8 mouse cellular contexts compared by ENCODE assay signal in the genomic region with DNA sequence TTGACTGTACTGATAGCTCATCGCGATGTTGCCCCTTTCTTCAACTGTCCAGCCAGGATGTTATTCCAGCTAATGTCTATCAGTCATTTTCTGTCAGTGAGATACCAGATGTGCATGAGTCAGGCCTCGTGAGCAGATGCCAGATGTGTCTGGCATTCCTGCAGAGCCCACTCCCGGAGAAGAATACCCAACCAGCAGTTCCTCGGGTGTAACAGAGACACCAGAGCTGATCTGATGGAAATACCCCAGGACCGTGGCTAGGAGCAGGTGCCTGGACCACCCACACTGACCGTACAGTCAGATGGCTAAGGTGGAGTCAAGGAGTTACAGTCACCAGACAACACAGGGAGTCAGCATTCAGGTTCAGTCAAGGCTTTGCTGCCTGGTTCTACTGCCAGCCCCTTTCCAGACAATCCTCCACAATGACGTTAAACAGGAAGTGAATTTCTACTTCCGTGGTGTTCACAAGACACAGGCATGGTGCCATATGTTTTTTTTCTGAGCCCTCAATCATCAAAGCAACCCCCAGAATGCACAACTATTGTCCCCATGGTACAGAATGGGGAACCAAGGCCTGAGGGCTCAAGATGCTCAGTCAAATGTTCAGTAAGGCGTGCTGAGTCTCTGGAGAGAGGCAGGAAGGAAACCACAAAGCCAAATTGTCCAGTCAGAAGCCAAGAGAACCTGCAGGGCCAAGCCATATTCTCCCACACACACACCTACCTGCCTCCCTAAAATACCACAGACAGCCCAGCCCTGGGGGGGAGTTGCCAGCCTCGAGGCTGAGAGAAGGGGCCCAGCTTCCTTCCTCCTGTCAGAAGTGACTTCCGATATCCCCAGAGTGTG.
A peak's percentile ranks its signal among the peaks of the same experiment; 100 is the strongest.
DNase-seq lines count a peak whose midpoint lies in the region; ATAC-seq and TF ChIP-seq lines count a peak whose summit lies in the region.

No protein-coding gene starts in this region.

- 0 out of 2 replicates have a peak, but pooled peaks have one; percentile 2 for ATAC-seq in kidney, embryonic 16.5 days (ENCODE audit: low FRiP score, low TSS enrichment)
- ATAC-seq in activated CD4-positive, CD25-positive, alpha-beta regulatory T cell, adult 4 months, result peak; percentile 29
- ATAC-seq in liver, embryonic 12.5 days, result peak; percentile 22; the same call in 1 of the 2 replicates
- no peak for ATAC-seq in stomach, embryonic 16.5 days (ENCODE audit: insufficient read depth, low FRiP score)

- peaks cover 6% of the 10 kb centered on the region; the same call in 1 of the 2 replicates for H3K9me3 ChIP-seq in kidney, embryonic 16.5 days (ENCODE audit: low read length)
- H3K9me3 ChIP-seq in liver, embryonic 12.5 days (replicated peaks), result peaks cover 3% of the 10 kb centered on the region; the same call in 1 of the 2 replicates
- H3K9me3 ChIP-seq in stomach, embryonic 16.5 days (replicated peaks; ENCODE audit: control insufficient read depth, low read length), result no peaks in the 10 kb centered on the region

- H3K27ac ChIP-seq in kidney, embryonic 16.5 days (ENCODE audit: low read length), result peak overlapping the region; percentile 77
- H3K27ac ChIP-seq in liver, embryonic 12.5 days, result peak overlapping the region; percentile 50
- H3K27ac ChIP-seq in stomach, embryonic 16.5 days (ENCODE audit: low read length), result no peak overlapping the region
- H3K27ac ChIP-seq in gastrocnemius, adult 2 months, result no peak overlapping the region

- no peaks in the 10 kb centered on the region for H3K27me3 ChIP-seq in kidney, embryonic 16.5 days (ENCODE audit: insufficient read depth, low read length)
- no peaks in the 10 kb centered on the region for H3K27me3 ChIP-seq in liver, embryonic 12.5 days (replicated peaks)
- H3K27me3 ChIP-seq in stomach, embryonic 16.5 days (ENCODE audit: control insufficient read depth, insufficient read depth, low read length), result no peaks in the 10 kb centered on the region

- H3K4me1 ChIP-seq in kidney, embryonic 16.5 days (ENCODE audit: insufficient read depth, low read length), result peaks cover 49% of the 10 kb centered on the region
- peaks cover 68% of the 10 kb centered on the region for H3K4me1 ChIP-seq in liver, embryonic 12.5 days
- peaks cover 14% of the 10 kb centered on the region; the same call in 1 of the 2 replicates for H3K4me1 ChIP-seq in stomach, embryonic 16.5 days (ENCODE audit: control insufficient read depth, insufficient read depth, low read length)

- H3K4me3 ChIP-seq in kidney, embryonic 16.5 days (ENCODE audit: low read length), result no peak overlapping the region
- no peak overlapping the region for H3K4me3 ChIP-seq in liver, embryonic 12.5 days
- no peak overlapping the region for H3K4me3 ChIP-seq in stomach, embryonic 16.5 days (replicated peaks; ENCODE audit: low read length)
- no peak overlapping the region for H3K4me3 ChIP-seq in gastrocnemius, adult 2 months

- no peak overlapping the region for H3K9ac ChIP-seq in kidney, embryonic 16.5 days (replicated peaks; ENCODE audit: low read length)
- no peak overlapping the region for H3K9ac ChIP-seq in liver, embryonic 12.5 days
- peak overlapping the region; percentile 2; the same call in 1 of the 2 replicates for H3K9ac ChIP-seq in stomach, embryonic 16.5 days (ENCODE audit: low read length)

- 51% methylated on average over 12 of the region's 12 CpGs for WGBS in kidney, embryonic 16.5 days
- WGBS in liver, embryonic 12.5 days (ENCODE audit: insufficient replicate concordance), result 32% methylated on average over 12 of the region's 12 CpGs
- WGBS in stomach, embryonic 16.5 days, result 48% methylated on average over 12 of the region's 12 CpGs

- H3K36me3 ChIP-seq in kidney, embryonic 16.5 days (ENCODE audit: insufficient read depth, low read length), result no peaks in the 10 kb centered on the region
- H3K36me3 ChIP-seq in liver, embryonic 12.5 days, result 0 out of 2 replicates have a peak, but pooled peaks cover 6% of the 10 kb centered on the region
- no peaks in the 10 kb centered on the region; the same call in 1 of the 2 replicates for H3K36me3 ChIP-seq in stomach, embryonic 16.5 days (ENCODE audit: control insufficient read depth, insufficient read depth, low read length)

- intact Hi-C loops in gastrocnemius, adult 2 months (cut with DNase I), result loop anchor here (2.0 to 10.0 kb wide), 2 partner anchors 199 to 275 kb away; a partner anchor contains a TSS

- no peak for TF ChIP-seq CTCF in gastrocnemius, adult 2 months (IDR thresholded peaks at IDR 0.05)

- DNase-seq in kidney, adult 11 months, result no peak
- DNase-seq in gastrocnemius, adult 2 months, result no peak
- no peak for DNase-seq in urinary bladder, adult 2 months (ENCODE audit: low spot score)
- DNase-seq in frontal cortex, postnatal 25 days (ENCODE audit: low spot score in 2 of 2), result no peak

- no peak overlapping the region for H3K4me2 ChIP-seq in kidney, embryonic 16.5 days (replicated peaks; ENCODE audit: low read depth, low read length)
- peak overlapping the region; percentile 35 for H3K4me2 ChIP-seq in liver, embryonic 12.5 days
- H3K4me2 ChIP-seq in stomach, embryonic 16.5 days (ENCODE audit: low read depth, low read length), result no peak overlapping the region

Comparison
In these comparisons a context has a peak if more than half of its experiments do, and no peak if none do; other contexts are left out.
1. H3K27ac ChIP-seq: peak in kidney, embryonic 16.5 days (single experiment) and liver, embryonic 12.5 days (single experiment); none in stomach, embryonic 16.5 days (single experiment) and gastrocnemius, adult 2 months (single experiment).